Mouse (Mus musculus) stomach, embryonic 14.5 days (tissue): ENCODE measurements around the gene Rnf227. TPM values are rescaled to one million over a fixed set of nuclear protein-coding genes. Genes with fewer than 3 reads are reported as not detected.
A peak's percentile ranks its signal among the peaks of the same experiment; 100 is the strongest.

Experiments
- ATAC-seq: fragments of 200-750 bp; cut with Nextera tagmentation; 2 replicates; pipeline ENCODE4 v1.8.0; 2017; ENCODE audit warnings: low read depth, moderate TSS enrichment; ENCODE audit not compliant: insufficient number of reproducible peaks, insufficient read depth, low FRiP score
- H3K27ac ChIP-seq: fragments of 300-500 bp; sonication (generic); 2 replicates; pipeline ENCODE4 v1.5.1; 2014; ENCODE audit warnings: mild to moderate bottlenecking, low read length, moderate library complexity, mixed read lengths
- H3K27me3 ChIP-seq: fragments of 300-500 bp; sonication (generic); 2 replicates; pipeline ENCODE4 v1.6.1; 2014; ENCODE audit warnings: low read length, control low read depth, mixed read lengths; ENCODE audit not compliant: control insufficient read depth, insufficient read depth
- H3K36me3 ChIP-seq: fragments of 300-500 bp; sonication (generic); 2 replicates; pipeline ENCODE4 v1.6.1; 2014; ENCODE audit warnings: mild to moderate bottlenecking, control low read depth, low read length, moderate library complexity, mixed read lengths; ENCODE audit not compliant: control insufficient read depth, insufficient read depth
- H3K4me1 ChIP-seq: fragments of 300-500 bp; sonication (generic); 2 replicates; pipeline ENCODE4 v1.6.1; 2014; ENCODE audit warnings: low read length, control low read depth, mixed read lengths; ENCODE audit not compliant: control insufficient read depth, insufficient read depth
- H3K4me2 ChIP-seq: fragments of 300-500 bp; sonication (generic); replicated peaks from 2 replicates; pipeline ENCODE4 v1.6.1; 2014; ENCODE audit warnings: low read depth, low read length, control low read depth
- H3K4me3 ChIP-seq: fragments of 300-500 bp; sonication (generic); 2 replicates; pipeline ENCODE4 v1.5.1; 2014; ENCODE audit warnings: low read depth, low read length, control low read depth
- H3K9ac ChIP-seq: fragments of 300-500 bp; sonication (generic); replicated peaks from 2 replicates; pipeline ENCODE4 v1.6.1; 2014; ENCODE audit warnings: low read depth, mild to moderate bottlenecking, control low read depth, low read length, moderate library complexity, mixed read lengths
- H3K9me3 ChIP-seq: fragments of 300-500 bp; sonication (generic); 2 replicates; pipeline ENCODE4 v1.6.1; 2016; ENCODE audit warnings: low read depth, low read length, control low read depth; ENCODE audit not compliant: control insufficient read depth
- WGBS: fragments of 180-500 bp; shearing (Covaris S2); extraction: QIAGEN DNeasy Blood & Tissue Kit; methylation state at CpG from one replicate; pipeline ENCODE4 v1.1.7; 2014; 5-methylcytosine and 5-hydroxymethylcytosine counted together
- polyA plus RNA-seq: library from polyadenylated mRNA; unstranded; fragments of >200 nt; fragmentation: Nextera tagmentation; extraction: Ambion mirVana; gene quantifications from 2 replicates; pipeline ENCODE4 v1.2.1, GENCODE M21; 2014

The Rnf227 gene
- polyA plus RNA-seq, 1 experiment from 2014 or later = 15.3 TPM

- Histone ChIP-seq H3K27me3 (peaks cover 3% of the 10 kb centered on the region; the same call in 1 of the 2 replicates), H3K36me3 (no peaks in the 10 kb centered on the region), H3K4me3 (peak within 1 kb of the TSS; percentile 54), H3K27ac (no peak within 1 kb of the TSS), H3K9ac (peak within 1 kb of the TSS; percentile 28; the same call in 1 of the 2 replicates), H3K9me3 (no peaks in the 10 kb centered on the region), H3K4me2 (peak within 1 kb of the TSS; percentile 97), H3K4me1 (peaks cover 23% of the 10 kb centered on the region)
- WGBS = 10% methylated on average over 26 of the region's 26 CpGs
- peak; percentile 70; the same call in 1 of the 2 replicates for ATAC-seq
These were observed 14.4 kb upstream of the Rnf227 start, which contains the start of gene Kcnab3 for GRCm38 (mm10) chr11:69325628-69326407. TSS of gene Kcnab3 (plus strand) at chr11:69326258.

GRCm38 (mm10) chr11:69326408-69327156 is 13.7 kb upstream of the Rnf227 start:
- ATAC-seq = no peak
- Histone ChIP-seq H3K9me3 (no peaks in the 10 kb centered on the region), H3K4me1 (peaks cover 28% of the 10 kb centered on the region), H3K36me3 (no peaks in the 10 kb centered on the region), H3K4me3 (peak overlapping the region; percentile 54), H3K27ac (no peak overlapping the region), H3K9ac (peak overlapping the region; percentile 28; the same call in 1 of the 2 replicates), H3K4me2 (peak overlapping the region; percentile 97), H3K27me3 (peaks cover 3% of the 10 kb centered on the region; the same call in 1 of the 2 replicates)
- WGBS = 2% methylated on average over 45 of the region's 45 CpGs

GRCm38 (mm10) chr11:69327157-69327442 is 13.2 kb upstream of the Rnf227 start:
- WGBS = 15% methylated on average over 9 of the region's 9 CpGs
- no peak overlapping the region for H3K9ac ChIP-seq
- H3K27ac ChIP-seq = no peak overlapping the region
- peaks cover 27% of the 10 kb centered on the region for H3K4me1 ChIP-seq
- H3K27me3 ChIP-seq = peaks cover 3% of the 10 kb centered on the region; the same call in 1 of the 2 replicates
- peak overlapping the region; percentile 97; the same call in 1 of the 2 replicates for H3K4me2 ChIP-seq
- H3K4me3 ChIP-seq = peak overlapping the region; percentile 54; the same call in 1 of the 2 replicates
- no peaks in the 10 kb centered on the region for H3K9me3 ChIP-seq
- H3K36me3 ChIP-seq = no peaks in the 10 kb centered on the region
- ATAC-seq = no peak

- Histone ChIP-seq H3K27me3 (peaks cover 3% of the 10 kb centered on the region; the same call in 1 of the 2 replicates), H3K36me3 (no peaks in the 10 kb centered on the region), H3K4me3 (no peak overlapping the region), H3K9me3 (no peaks in the 10 kb centered on the region), H3K4me1 (peaks cover 26% of the 10 kb centered on the region), H3K4me2 (no peak overlapping the region), H3K27ac (no peak overlapping the region), H3K9ac (no peak overlapping the region)
- no peak for ATAC-seq
- 47% methylated on average over 6 of the region's 6 CpGs for WGBS
These were observed 12.6 kb upstream of the Rnf227 start for GRCm38 (mm10) chr11:69327648-69328047.

- Histone ChIP-seq H3K4me1 (peaks cover 24% of the 10 kb centered on the region), H3K4me3 (no peak overlapping the region), H3K9me3 (no peaks in the 10 kb centered on the region), H3K27ac (no peak overlapping the region), H3K4me2 (no peak overlapping the region), H3K27me3 (peaks cover 3% of the 10 kb centered on the region; the same call in 1 of the 2 replicates), H3K36me3 (no peaks in the 10 kb centered on the region), H3K9ac (no peak overlapping the region)
- no peak for ATAC-seq
- WGBS = 89% methylated on average over 6 of the region's 6 CpGs
These were observed 11.7 kb upstream of the Rnf227 start for GRCm38 (mm10) chr11:69328517-69328916.

GRCm38 (mm10) chr11:69331152-69331551 is 9.1 kb upstream of the Rnf227 start:
- Histone ChIP-seq H3K36me3 (no peaks in the 10 kb centered on the region), H3K4me2 (no peak overlapping the region), H3K9me3 (no peaks in the 10 kb centered on the region), H3K27ac (no peak overlapping the region), H3K27me3 (peaks cover 3% of the 10 kb centered on the region; the same call in 1 of the 2 replicates), H3K4me3 (no peak overlapping the region), H3K9ac (no peak overlapping the region), H3K4me1 (peaks cover 23% of the 10 kb centered on the region)
- WGBS = 78% methylated on average over 6 of the region's 6 CpGs
- ATAC-seq = no peak

- H3K36me3 ChIP-seq = no peaks in the 10 kb centered on the region
- peak; percentile 56; the same call in 1 of the 2 replicates for ATAC-seq
- H3K27ac ChIP-seq = peak overlapping the region; percentile 1; the same call in 1 of the 2 replicates
- 2% methylated on average over 24 of the region's 24 CpGs for WGBS
- H3K9me3 ChIP-seq = no peaks in the 10 kb centered on the region
- peak overlapping the region; percentile 39 for H3K9ac ChIP-seq
- H3K27me3 ChIP-seq = no peaks in the 10 kb centered on the region
- peak overlapping the region; percentile 36 for H3K4me3 ChIP-seq
- peaks cover 20% of the 10 kb centered on the region for H3K4me1 ChIP-seq
- H3K4me2 ChIP-seq = peak overlapping the region; percentile 41
These were observed 8.3 kb upstream of the Rnf227 start for GRCm38 (mm10) chr11:69331929-69332405.

- no peak for ATAC-seq
- Histone ChIP-seq H3K27ac (peak overlapping the region; percentile 1; the same call in 1 of the 2 replicates), H3K4me3 (no peak overlapping the region), H3K4me2 (peak overlapping the region; percentile 41), H3K9me3 (no peaks in the 10 kb centered on the region), H3K27me3 (no peaks in the 10 kb centered on the region), H3K36me3 (no peaks in the 10 kb centered on the region), H3K9ac (no peak overlapping the region), H3K4me1 (peaks cover 20% of the 10 kb centered on the region)
- 27% methylated on average over 8 of the region's 8 CpGs for WGBS
These were observed 7.5 kb upstream of the Rnf227 start for GRCm38 (mm10) chr11:69332713-69333253.
